Mouse (Mus musculus): Measurements from ENCODE around the gene B4galt7. TPM values are rescaled to one million over a fixed set of nuclear protein-coding genes. Genes with fewer than 3 reads are reported as not detected.
"Not testable (repeated sequence)": the region's sequence is repeated elsewhere in the genome, so short reads cannot be mapped to it uniquely, and the experiment has no call there.

B4galt7 gene
- total and polyA plus RNA-seq, 3 experiments = 8.8 to 11.4 (median 9.8) TPM

- WGBS = 93% methylated on average over 2 of the region's 2 CpGs
- Histone ChIP-seq H3K4me3 (no peak overlapping the region), H3K27me3 (ENCODE audit: control insufficient read depth, insufficient read depth, low read length) (no peaks in the 10 kb centered on the region), H3K27ac (no peak overlapping the region), H3K79me2 (replicated peaks; ENCODE audit: control insufficient read depth, insufficient read depth, low read length) (peaks cover 2% of the 10 kb centered on the region; the same call in 1 of the 2 replicates), H3K9ac (ENCODE audit: low read depth, low read length) (no peak overlapping the region), H3K36me3 (ENCODE audit: control insufficient read depth, insufficient read depth, low read length) (no peaks in the 10 kb centered on the region), H3K4me1 (ENCODE audit: control insufficient read depth, insufficient read depth, low read length) (peaks cover 3% of the 10 kb centered on the region)
- DNase-seq = no peak
- intact Hi-C loops (cut with DNase I) = loop anchor here (1.0 to 2.0 kb wide), 4 partner anchors 20 to 63 kb away; partner anchors contain the start of genes Caml, Ddx41 and Ddx46
- TF ChIP-seq CTCF (IDR thresholded peaks at IDR 0.05) = no peak
- no peak for TF ChIP-seq POLR2A (IDR thresholded peaks at IDR 0.05; ENCODE audit: insufficient read depth, low read depth, low read length)
- no peak for TF ChIP-seq EP300 (IDR thresholded peaks at IDR 0.05; ENCODE audit: insufficient read depth, low read depth, low read length)
Observed at GRCm38 (mm10) chr13:55571977-55572376, 27.7 kb upstream of the B4galt7 start.

GRCm38 (mm10) chr13:55573432-55573831 is 26.3 kb upstream of the B4galt7 start, which contains the start of gene Tmed9:
Tmed9 (plus strand) TSS chr13:55573732.
- peaks cover 3% of the 10 kb centered on the region for H3K4me1 ChIP-seq (ENCODE audit: control insufficient read depth, insufficient read depth, low read length)
- H3K27me3 ChIP-seq (ENCODE audit: control insufficient read depth, insufficient read depth, low read length) = no peaks in the 10 kb centered on the region
- intact Hi-C loops (cut with DNase I) = no loop called here
- no peak for DNase-seq
- H3K79me2 ChIP-seq (replicated peaks; ENCODE audit: control insufficient read depth, insufficient read depth, low read length) = peaks cover 2% of the 10 kb centered on the region; the same call in 1 of the 2 replicates
- TF ChIP-seq CTCF (IDR thresholded peaks at IDR 0.05) (no peak), POLR2A (IDR thresholded peaks at IDR 0.05; ENCODE audit: insufficient read depth, low read depth, low read length) (no peak), EP300 (IDR thresholded peaks at IDR 0.05; ENCODE audit: insufficient read depth, low read depth, low read length) (no peak)
- no peak within 1 kb of the TSS for H3K4me3 ChIP-seq
- H3K9ac ChIP-seq (ENCODE audit: low read depth, low read length) = no peak within 1 kb of the TSS
- H3K36me3 ChIP-seq (ENCODE audit: control insufficient read depth, insufficient read depth, low read length) = no peaks in the 10 kb centered on the region
- no peak within 1 kb of the TSS for H3K27ac ChIP-seq
- 98% methylated on average over 2 of the region's 2 CpGs for WGBS

- no peak for DNase-seq
- intact Hi-C loops (cut with DNase I) = no loop called here
- no peaks in the 10 kb centered on the region for H3K27me3 ChIP-seq (ENCODE audit: control insufficient read depth, insufficient read depth, low read length)
- H3K36me3 ChIP-seq (ENCODE audit: control insufficient read depth, insufficient read depth, low read length) = no peaks in the 10 kb centered on the region
- 0 out of 2 replicates have a peak, but pooled peaks cover 2% of the 10 kb centered on the region for H3K79me2 ChIP-seq (replicated peaks; ENCODE audit: control insufficient read depth, insufficient read depth, low read length)
- H3K4me3 ChIP-seq = no peak overlapping the region
- H3K4me1 ChIP-seq (ENCODE audit: control insufficient read depth, insufficient read depth, low read length) = peaks cover 3% of the 10 kb centered on the region
- no peak overlapping the region for H3K9ac ChIP-seq (ENCODE audit: low read depth, low read length)
- no peak overlapping the region for H3K27ac ChIP-seq
- WGBS = 68% methylated on average over 5 of the region's 5 CpGs
- TF ChIP-seq CTCF (IDR thresholded peaks at IDR 0.05) (no peak), EP300 (IDR thresholded peaks at IDR 0.05; ENCODE audit: insufficient read depth, low read depth, low read length) (no peak), POLR2A (IDR thresholded peaks at IDR 0.05; ENCODE audit: insufficient read depth, low read depth, low read length) (no peak)
Observed at GRCm38 (mm10) chr13:55574321-55574720, 25.4 kb upstream of the B4galt7 start.

GRCm38 (mm10) chr13:55575932-55576331 is 23.8 kb upstream of the B4galt7 start:
- Histone ChIP-seq H3K27ac (no peak overlapping the region), H3K27me3 (ENCODE audit: control insufficient read depth, insufficient read depth, low read length) (no peaks in the 10 kb centered on the region), H3K4me1 (ENCODE audit: control insufficient read depth, insufficient read depth, low read length) (no peaks in the 10 kb centered on the region), H3K36me3 (ENCODE audit: control insufficient read depth, insufficient read depth, low read length) (no peaks in the 10 kb centered on the region), H3K4me3 (no peak overlapping the region), H3K79me2 (replicated peaks; ENCODE audit: control insufficient read depth, insufficient read depth, low read length) (no peaks in the 10 kb centered on the region), H3K9ac (ENCODE audit: low read depth, low read length) (no peak overlapping the region)
- 54% methylated on average over 5 of the region's 5 CpGs for WGBS
- no peak for TF ChIP-seq CTCF (IDR thresholded peaks at IDR 0.05)
- no peak for TF ChIP-seq EP300 (IDR thresholded peaks at IDR 0.05; ENCODE audit: insufficient read depth, low read depth, low read length)
- DNase-seq = no peak
- intact Hi-C loops (cut with DNase I) = no loop called here

- intact Hi-C loops (cut with DNase I) = not testable (repeated sequence)
Observed at GRCm38 (mm10) chr13:55576872-55577271, 22.8 kb upstream of the B4galt7 start.

GRCm38 (mm10) chr13:55578086-55578485 is 21.6 kb upstream of the B4galt7 start:
- H3K9ac ChIP-seq (ENCODE audit: low read depth, low read length) = no peak overlapping the region
- no peaks in the 10 kb centered on the region for H3K4me1 ChIP-seq (ENCODE audit: control insufficient read depth, insufficient read depth, low read length)
- H3K79me2 ChIP-seq (replicated peaks; ENCODE audit: control insufficient read depth, insufficient read depth, low read length) = no peaks in the 10 kb centered on the region
- no peak for DNase-seq
- no peaks in the 10 kb centered on the region for H3K36me3 ChIP-seq (ENCODE audit: control insufficient read depth, insufficient read depth, low read length)
- no peak overlapping the region for H3K27ac ChIP-seq
- no peak overlapping the region for H3K4me3 ChIP-seq
- TF ChIP-seq CTCF (IDR thresholded peaks at IDR 0.05) = no peak
- TF ChIP-seq POLR2A (IDR thresholded peaks at IDR 0.05; ENCODE audit: insufficient read depth, low read depth, low read length) = no peak
- WGBS = 73% methylated on average over 4 of the region's 4 CpGs
- no peaks in the 10 kb centered on the region for H3K27me3 ChIP-seq (ENCODE audit: control insufficient read depth, insufficient read depth, low read length)
- intact Hi-C loops (cut with DNase I) = no loop called here

More at GRCm38 (mm10) chr13:55576872-55577271, 22.8 kb upstream of the B4galt7 start:
- not testable (repeated sequence) for H3K27me3 ChIP-seq (ENCODE audit: control insufficient read depth, insufficient read depth, low read length); DNase-seq; H3K9ac ChIP-seq (ENCODE audit: low read depth, low read length); H3K4me1 ChIP-seq (ENCODE audit: control insufficient read depth, insufficient read depth, low read length); H3K79me2 ChIP-seq (replicated peaks; ENCODE audit: control insufficient read depth, insufficient read depth, low read length); H3K4me3 ChIP-seq; H3K36me3 ChIP-seq (ENCODE audit: control insufficient read depth, insufficient read depth, low read length); H3K27ac ChIP-seq
- WGBS = 83% methylated on average over 7 of the region's 7 CpGs
